Mouse (Mus musculus) fat pad, adult 2 months (tissue): ENCODE results near the gene Rtp2.
A peak's percentile ranks its signal among the peaks of the same experiment; 100 is the strongest.

Experiments
- DNase-seq: peaks from one replicate; pipeline ENCODE4 v3.0.0-alpha.2; 2011; ENCODE audit warnings: low read depth, low spot score; ENCODE audit errors: extremely low read depth

Rtp2 gene

GRCm38 (mm10) chr16:23895135-23895534 is 37.1 kb downstream of the Rtp2 start:
- DNase-seq, result peak; percentile 61

GRCm38 (mm10) chr16:23890636-23891035 is 41.6 kb downstream of the Rtp2 start, which contains the start of gene Sst:
TSS of gene Sst (minus strand) at chr16:23890958.
- DNase-seq, result no peak

- DNase-seq, result no peak
Measured at GRCm38 (mm10) chr16:23890151-23890550, 42.0 kb downstream of the Rtp2 start.

- DNase-seq, result no peak
Measured at GRCm38 (mm10) chr16:23887910-23888579, 44.1 kb downstream of the Rtp2 start.

GRCm38 (mm10) chr16:23885098-23885497 is 47.1 kb downstream of the Rtp2 start:
- DNase-seq, result no peak
